Mouse (Mus musculus): Measurements from ENCODE around the gene Timm9. TPM values are rescaled to one million over a fixed set of nuclear protein-coding genes. Genes with fewer than 3 reads are reported as not detected.
A peak's percentile ranks its signal among the peaks of the same experiment; 100 is the strongest.
"Not testable (repeated sequence)": the region's sequence is repeated elsewhere in the genome, so short reads cannot be mapped to it uniquely, and the experiment has no call there.

The Timm9 gene
- polyA plus RNA-seq, 1 experiment from 2014 or later, result 9.7 TPM

DNA sequence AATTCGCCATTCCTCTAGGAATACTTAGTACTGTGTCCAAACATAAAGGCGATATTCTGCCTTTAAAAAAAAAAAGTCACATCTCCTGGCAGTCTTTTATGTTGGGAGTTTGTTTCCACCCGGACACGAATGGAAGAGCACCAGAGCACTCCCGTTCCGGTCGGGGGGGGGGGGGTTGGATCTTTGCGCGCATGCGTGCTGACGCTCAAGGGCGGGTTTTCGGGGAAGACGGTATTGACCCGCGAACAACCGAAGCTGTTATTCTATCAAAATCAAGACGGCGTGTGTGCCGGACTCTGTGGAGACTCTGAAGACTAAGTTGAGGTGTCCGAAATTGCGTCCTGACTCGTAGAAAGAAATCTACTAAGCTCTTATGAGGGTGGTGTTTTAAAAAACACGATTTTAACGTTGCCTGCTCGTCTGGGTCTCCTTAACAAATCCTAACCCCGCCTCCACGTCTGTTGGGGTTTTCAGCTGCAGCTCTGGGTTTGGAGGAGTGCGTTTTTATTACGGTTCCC lies 549 bp upstream of the Timm9 start:
- Histone ChIP-seq H3K79me2 (ENCODE audit: inconsistent target) (peaks cover 42% of the 10 kb centered on the region), H3K36me3 (ENCODE audit: inconsistent target) (peaks cover 28% of the 10 kb centered on the region), H3K27ac (peak overlapping the region; percentile 93), H3K4me3 (ENCODE audit: inconsistent target) (peak overlapping the region; percentile 87)
- WGBS (ENCODE audit: missing documents), result under 1% methylated on average over 29 of the region's 30 CpGs

DNA sequence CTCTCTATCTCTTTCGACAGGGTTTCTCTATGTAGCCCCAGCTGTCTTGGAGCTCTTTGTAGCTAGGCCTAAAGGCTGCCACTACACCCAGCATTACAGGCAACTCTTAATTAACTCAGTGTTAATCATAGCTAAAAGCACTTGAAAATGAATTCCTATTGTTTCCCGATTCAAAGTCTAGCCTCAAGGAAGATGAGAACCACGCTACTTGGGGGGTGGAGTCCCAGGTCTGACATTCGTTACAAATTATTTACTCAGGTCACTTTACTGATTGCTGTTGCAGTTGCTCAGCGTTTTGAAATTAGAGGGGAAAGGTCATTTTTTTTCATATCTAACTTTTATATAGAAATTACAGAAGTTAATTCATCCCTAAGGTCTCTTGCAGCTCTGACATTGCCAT lies 903 bp downstream of the Timm9 start:
- H3K36me3 ChIP-seq (ENCODE audit: inconsistent target), result peaks cover 23% of the 10 kb centered on the region
- no peak overlapping the region for H3K27ac ChIP-seq
- H3K79me2 ChIP-seq (ENCODE audit: inconsistent target), result peaks cover 42% of the 10 kb centered on the region
- 19% methylated on average over 5 of the region's 5 CpGs for WGBS (ENCODE audit: missing documents)
- peak overlapping the region; percentile 87 for H3K4me3 ChIP-seq (ENCODE audit: inconsistent target)

DNA sequence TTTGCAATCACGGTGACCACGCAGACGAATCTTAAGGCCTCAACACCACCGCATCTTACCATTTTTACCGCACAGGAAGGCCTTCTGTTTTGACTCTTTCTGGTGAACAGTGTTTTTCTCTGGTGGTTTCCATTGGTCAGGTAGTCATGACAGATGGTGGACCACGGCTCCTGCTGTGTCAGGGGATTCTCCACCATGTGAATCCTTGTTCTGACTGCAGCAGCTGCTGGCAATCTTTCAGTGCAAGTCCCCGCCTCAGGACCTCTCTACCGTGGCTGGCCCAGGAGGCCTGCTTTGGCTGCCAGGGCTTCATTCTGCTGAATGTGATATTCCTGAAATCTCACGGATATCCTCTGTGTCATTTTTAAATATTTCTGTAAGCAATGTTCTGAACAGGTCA lies 13.2 kb downstream of the Timm9 start:
- WGBS (ENCODE audit: missing documents), result 81% methylated on average over 9 of the region's 9 CpGs
- no peak overlapping the region for H3K27ac ChIP-seq
- H3K4me3 ChIP-seq (ENCODE audit: inconsistent target), result no peak overlapping the region
- H3K36me3 ChIP-seq (ENCODE audit: inconsistent target), result peaks cover 11% of the 10 kb centered on the region
- no peaks in the 10 kb centered on the region for H3K79me2 ChIP-seq (ENCODE audit: inconsistent target)

DNA sequence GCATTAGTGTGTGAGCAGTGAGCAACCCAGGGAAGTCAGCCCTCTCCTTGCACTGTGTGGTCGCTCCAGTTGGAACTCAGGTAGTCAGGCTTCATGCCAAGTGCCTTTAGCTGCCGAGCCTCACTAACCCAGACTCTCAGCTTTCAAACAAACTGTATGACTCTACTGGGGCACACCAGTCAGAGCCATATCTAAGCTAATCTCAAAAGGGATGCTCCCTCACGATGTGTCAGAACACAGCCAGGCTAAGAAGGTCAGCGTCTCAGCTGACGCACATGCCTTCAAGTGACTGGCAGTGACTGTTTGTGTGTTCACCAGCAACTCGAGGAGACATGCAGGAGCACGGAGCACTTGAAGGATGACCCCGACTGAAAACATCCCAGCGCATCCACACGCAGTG lies 13.8 kb downstream of the Timm9 start:
- Histone ChIP-seq H3K79me2 (ENCODE audit: inconsistent target) (no peaks in the 10 kb centered on the region), H3K4me3 (ENCODE audit: inconsistent target) (no peak overlapping the region), H3K27ac (no peak overlapping the region), H3K36me3 (ENCODE audit: inconsistent target) (peaks cover 11% of the 10 kb centered on the region)
- 95% methylated on average over 10 of the region's 10 CpGs for WGBS (ENCODE audit: missing documents)

DNA sequence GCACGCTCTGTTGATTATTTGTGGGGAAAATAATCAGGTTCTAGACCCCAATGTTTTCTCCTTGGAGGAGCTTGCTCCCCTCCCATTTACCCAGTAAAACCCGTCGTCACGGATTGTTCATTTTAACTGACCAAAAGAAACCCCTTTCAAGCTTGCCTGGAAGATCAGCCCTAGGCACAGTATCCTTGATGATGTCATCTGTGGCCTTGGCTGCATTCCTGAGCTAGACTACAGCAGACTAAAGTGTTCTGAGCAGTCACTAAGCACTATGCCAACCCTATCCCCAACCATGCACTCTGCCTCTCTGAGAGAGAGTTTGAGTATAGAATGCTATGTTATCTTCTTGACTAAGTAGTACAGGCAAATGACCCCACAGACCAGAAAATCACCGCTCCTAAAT lies 20.1 kb downstream of the Timm9 start:
- no peaks in the 10 kb centered on the region for H3K79me2 ChIP-seq (ENCODE audit: inconsistent target)
- H3K36me3 ChIP-seq (ENCODE audit: inconsistent target), result no peaks in the 10 kb centered on the region
- no peak overlapping the region for H3K4me3 ChIP-seq (ENCODE audit: inconsistent target)
- H3K27ac ChIP-seq, result no peak overlapping the region
- 91% methylated on average over 5 of the region's 5 CpGs for WGBS (ENCODE audit: missing documents)

DNA sequence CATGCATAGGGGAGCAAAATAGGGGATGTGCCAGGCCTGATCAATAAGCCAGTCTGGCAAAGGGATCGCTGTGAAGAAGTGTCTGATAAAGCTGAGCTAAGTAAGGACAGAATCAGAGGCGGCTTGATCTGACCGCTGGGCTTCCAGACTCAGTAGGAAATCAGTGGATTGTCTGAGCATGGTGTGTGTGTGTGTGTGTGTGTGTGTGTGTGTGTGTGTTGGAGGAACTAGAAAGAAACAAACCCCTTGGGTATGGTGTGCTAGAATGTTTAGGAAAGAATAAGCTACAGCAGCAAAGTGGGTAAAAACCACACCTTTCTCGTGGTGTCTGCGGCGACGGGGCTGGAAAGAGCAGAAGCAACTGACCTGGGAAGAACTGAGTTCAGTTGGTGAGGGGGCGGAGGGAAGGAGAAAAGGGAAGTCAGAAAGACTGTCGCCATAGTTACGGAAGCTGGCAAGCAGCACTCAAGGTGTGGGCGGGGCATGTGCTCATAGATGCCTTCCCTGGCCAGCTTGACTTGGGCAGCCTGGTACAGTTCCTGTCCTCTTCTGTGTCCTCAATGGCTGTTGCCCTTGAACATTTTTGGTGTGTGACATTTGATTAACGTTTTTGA lies 22.7 kb downstream of the Timm9 start:
- Histone ChIP-seq H3K36me3 (ENCODE audit: inconsistent target) (no peaks in the 10 kb centered on the region), H3K4me3 (ENCODE audit: inconsistent target) (no peak overlapping the region), H3K79me2 (ENCODE audit: inconsistent target) (no peaks in the 10 kb centered on the region), H3K27ac (no peak overlapping the region)
- 3% methylated on average over 12 of the region's 12 CpGs for WGBS (ENCODE audit: missing documents)

DNA sequence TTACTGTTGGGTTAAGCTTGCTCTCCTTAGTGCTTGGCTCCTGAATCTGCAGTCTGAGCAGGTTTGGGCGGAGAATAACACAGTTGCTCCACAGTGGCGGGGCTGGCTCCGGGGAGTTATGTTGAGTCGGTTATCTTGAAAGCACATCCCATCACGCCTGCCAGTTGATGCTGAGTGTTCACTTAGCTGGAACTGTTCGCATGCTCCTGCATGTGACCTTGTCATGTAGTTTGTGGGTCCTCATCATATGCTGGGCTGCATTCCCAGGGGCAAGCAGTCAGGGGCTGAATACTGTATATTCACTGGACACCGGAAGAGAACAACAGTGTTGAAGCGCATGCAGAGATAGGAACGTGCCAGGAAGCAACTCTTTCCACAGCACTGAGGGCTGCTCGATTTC lies 23.4 kb downstream of the Timm9 start:
- no peaks in the 10 kb centered on the region for H3K36me3 ChIP-seq (ENCODE audit: inconsistent target)
- H3K27ac ChIP-seq, result no peak overlapping the region
- no peak overlapping the region for H3K4me3 ChIP-seq (ENCODE audit: inconsistent target)
- no peaks in the 10 kb centered on the region for H3K79me2 ChIP-seq (ENCODE audit: inconsistent target)
- WGBS (ENCODE audit: missing documents), result 71% methylated on average over 10 of the region's 10 CpGs

DNA sequence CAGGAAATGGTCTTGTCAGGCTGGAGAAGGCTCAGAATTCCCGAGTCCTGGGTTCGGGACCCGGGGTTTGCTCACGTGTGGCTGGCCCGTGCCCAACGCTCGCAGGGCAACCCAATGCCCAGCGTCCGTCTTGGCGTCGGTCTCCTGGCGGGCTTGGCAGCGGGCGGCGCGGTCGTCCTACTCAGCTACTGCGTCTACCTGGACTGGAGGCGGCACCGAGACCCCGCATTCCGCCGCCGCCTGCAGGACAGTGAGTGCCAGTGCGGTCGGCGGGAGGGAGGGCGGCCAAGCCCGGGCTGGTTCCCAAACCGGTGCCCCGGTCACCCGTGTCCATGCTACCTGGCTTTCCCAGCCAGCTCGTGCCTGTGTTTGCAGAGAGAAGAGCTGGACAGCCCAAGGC lies 25.2 kb downstream of the Timm9 start, which contains the start of gene Tomm20l:
Tomm20l (plus strand) TSS at position 98 of the 400 bp plus-strand sequence.
- no peaks in the 10 kb centered on the region for H3K36me3 ChIP-seq (ENCODE audit: inconsistent target)
- no peaks in the 10 kb centered on the region for H3K79me2 ChIP-seq (ENCODE audit: inconsistent target)
- H3K27ac ChIP-seq, result no peak within 1 kb of the TSS
- no peak within 1 kb of the TSS for H3K4me3 ChIP-seq (ENCODE audit: inconsistent target)
- WGBS (ENCODE audit: missing documents), result 33% methylated on average over 32 of the region's 33 CpGs

DNA sequence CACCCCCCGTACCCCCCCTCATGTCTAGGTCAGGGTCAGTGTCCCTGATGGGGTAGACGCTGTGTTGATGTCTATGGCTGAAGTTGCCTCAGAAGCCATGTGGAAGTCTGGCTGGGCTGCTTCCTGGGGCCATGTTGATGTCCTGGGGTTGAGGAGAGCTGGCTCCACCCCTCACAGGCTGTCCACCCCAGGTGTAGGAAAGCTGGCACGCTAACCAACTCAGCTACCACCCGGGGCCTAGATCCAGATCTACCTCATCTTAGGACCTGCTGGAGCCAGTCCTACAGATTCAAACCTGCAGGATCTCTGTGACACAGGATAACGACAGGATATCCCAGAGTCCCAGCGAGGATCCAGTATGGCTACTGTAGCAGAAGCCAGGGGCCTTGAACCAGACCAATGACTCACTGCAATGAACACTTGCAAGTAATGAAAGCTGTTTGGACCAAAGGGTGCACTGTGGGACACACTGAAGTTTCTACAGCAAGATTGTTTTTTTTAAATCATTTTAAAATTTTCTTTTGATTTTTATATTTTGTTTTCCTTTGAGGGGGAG lies 29.2 kb downstream of the Timm9 start:
- no peak overlapping the region for H3K4me3 ChIP-seq (ENCODE audit: inconsistent target)
- WGBS (ENCODE audit: missing documents), result 88% methylated on average over 6 of the region's 6 CpGs
- no peaks in the 10 kb centered on the region for H3K36me3 ChIP-seq (ENCODE audit: inconsistent target)

DNA sequence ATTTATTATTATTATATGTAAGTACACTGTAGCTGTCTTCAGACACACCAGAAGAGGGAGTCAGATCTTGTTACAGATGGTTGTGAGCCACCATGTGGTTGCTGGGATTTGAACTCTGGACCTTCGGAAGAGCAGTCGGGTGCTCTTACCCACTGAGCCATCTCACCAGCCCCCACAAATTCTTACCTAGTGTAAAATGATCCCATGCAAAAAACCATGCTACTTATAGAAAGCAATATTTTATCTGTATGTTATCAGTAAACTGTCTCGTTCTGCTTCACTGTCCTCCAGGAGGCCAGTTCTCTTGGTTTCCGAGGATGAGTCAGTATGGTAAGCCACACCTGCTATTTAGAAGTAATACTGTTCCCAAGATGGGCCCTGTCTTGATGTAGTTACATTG lies 32.2 kb downstream of the Timm9 start:
- not testable (repeated sequence) for H3K27ac ChIP-seq; H3K36me3 ChIP-seq (ENCODE audit: inconsistent target); H3K79me2 ChIP-seq (ENCODE audit: inconsistent target); H3K4me3 ChIP-seq (ENCODE audit: inconsistent target)
- 88% methylated on average over 3 of the region's 4 CpGs for WGBS (ENCODE audit: missing documents)

More for the DNA sequence above, 29.2 kb downstream of the Timm9 start:
- Histone ChIP-seq H3K79me2 (ENCODE audit: inconsistent target) (no peaks in the 10 kb centered on the region), H3K27ac (no peak overlapping the region)

DNA sequence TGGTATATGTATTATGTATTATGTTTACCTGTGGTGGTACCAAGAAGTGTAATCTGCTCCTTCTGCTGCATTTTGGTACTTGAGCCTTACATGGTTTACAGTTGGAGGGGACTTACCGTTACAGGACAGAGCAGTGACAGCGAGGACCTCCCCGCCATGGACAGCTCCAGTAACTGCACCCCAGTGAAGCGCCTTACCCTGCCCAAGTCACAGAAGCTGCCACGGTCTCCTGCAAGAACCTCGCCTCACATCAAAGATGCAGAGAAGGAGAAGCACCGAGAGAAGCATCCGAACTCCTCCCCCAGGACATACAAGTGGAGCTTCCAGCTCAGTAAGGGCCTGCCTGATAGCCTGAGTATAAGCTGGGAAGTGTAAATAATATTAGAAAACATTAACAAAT lies 50.2 kb downstream of the Timm9 start:
- Histone ChIP-seq H3K4me3 (ENCODE audit: inconsistent target) (no peak overlapping the region), H3K36me3 (ENCODE audit: inconsistent target) (peaks cover 35% of the 10 kb centered on the region), H3K27ac (no peak overlapping the region), H3K79me2 (ENCODE audit: inconsistent target) (no peaks in the 10 kb centered on the region)
- 96% methylated on average over 8 of the region's 8 CpGs for WGBS (ENCODE audit: missing documents)

Other genes starting within 250 kb of the Timm9 start
- 26.4 to 54.8 TPM (median 53.4 TPM) in 3 replicates for gene Actr10, start 198.8 kb downstream of the Timm9 start, polyA plus RNA-seq (2018)
- 163 to 269 TPM (median 248 TPM) in 3 replicates for gene Psma3, start 162.1 kb downstream of the Timm9 start, polyA plus RNA-seq (2018)
- 17.8 to 50.5 TPM (median 26.8 TPM) in 3 replicates for gene Arid4a, start 120.7 kb downstream of the Timm9 start, polyA plus RNA-seq (2018)
- gene Tomm20l, start 25.3 kb downstream of the Timm9 start, polyA plus RNA-seq (2018), result not detected in 3 replicates
- 2.9 to 3.8 TPM (median 3.0 TPM) in 3 replicates for gene 2700049A03Rik, start 164 bp upstream of the Timm9 start, polyA plus RNA-seq (2018)
- not detected in 3 replicates for gene Dact1, start 173.2 kb upstream of the Timm9 start, polyA plus RNA-seq (2018)

Data from macrophage (primary cell).